Mouse (Mus musculus) limb, embryonic 11.5 days (tissue): Measurements from ENCODE around the gene Gtf3c5. TPM values are rescaled to one million over a fixed set of nuclear protein-coding genes. Genes with fewer than 3 reads are reported as not detected.

ENCODE experiments used
- microRNA-seq: library from miRNA; unstranded; fragments of <30 nt; microRNA quantifications from one replicate; pipeline ENCODE4, GENCODE M21; 2016
- polyA plus RNA-seq: library from polyadenylated mRNA; unstranded; fragments of >200 nt; fragmentation: Nextera tagmentation; extraction: Ambion mirVana; gene quantifications from 2 replicates; pipeline ENCODE4 v1.2.1, GENCODE M21; 2014

Gene Gtf3c5
- polyA plus RNA-seq, 1 experiment from 2014 or later, result 48.6 TPM

Small RNA genes lying within 50 kb of the gene (microRNA-seq; reads per million reads assigned to microRNA genes)
- not detected for gene Gm22824

Other genes starting within 250 kb of the Gtf3c5 start
- gene Ppp1r26, start 137.0 kb downstream of the Gtf3c5 start, polyA plus RNA-seq, result 5.3 and 5.4 TPM in 2 replicates
- 0.95 and 0.96 TPM in 2 replicates for gene 1700007K13Rik, start 117.4 kb downstream of the Gtf3c5 start, polyA plus RNA-seq
- 70.4 and 72.9 TPM in 2 replicates for gene Mrps2, start 115.7 kb downstream of the Gtf3c5 start, polyA plus RNA-seq
- not detected in 2 replicates for gene Gbgt1, start 86.9 kb downstream of the Gtf3c5 start, polyA plus RNA-seq
- not detected in 2 replicates for gene Gm10134, start 77.7 kb downstream of the Gtf3c5 start, polyA plus RNA-seq
- gene Ralgds, start 70.6 kb downstream of the Gtf3c5 start, polyA plus RNA-seq, result 37.3 and 43.1 TPM in 2 replicates
- not detected in 2 replicates for gene Cel, start 20.3 kb downstream of the Gtf3c5 start, polyA plus RNA-seq
- gene Gfi1b, start 38.2 kb upstream of the Gtf3c5 start, polyA plus RNA-seq, result 0.77 and 2.2 TPM in 2 replicates
- 23.2 and 23.6 TPM in 2 replicates for gene Tsc1, start 57.5 kb upstream of the Gtf3c5 start, polyA plus RNA-seq
- 1.7 and 2.0 TPM in 2 replicates for gene Spaca9, start 116.0 kb upstream of the Gtf3c5 start, polyA plus RNA-seq
- gene Ak8, start 116.4 kb upstream of the Gtf3c5 start, polyA plus RNA-seq, result 0.52 and 0.91 TPM in 2 replicates